Mouse (Mus musculus) E14TG2a.4 (cell line): ENCODE results near the gene Foxs1.

Experiments used
- H3K27me3 ChIP-seq: 2 replicates; pipeline ENCODE4 v1.6.1; 2014; ENCODE audit warnings: low read length, control low read depth; ENCODE audit not compliant: insufficient read depth
- H3K36me3 ChIP-seq: 2 replicates; pipeline ENCODE4 v1.6.1; 2014; ENCODE audit warnings: low read length, control low read depth; ENCODE audit not compliant: insufficient read depth
- H3K4me1 ChIP-seq: replicated peaks from 2 replicates; pipeline ENCODE4 v1.6.1; 2014; ENCODE audit warnings: low read depth, low read length, control low read depth
- H3K4me3 ChIP-seq: replicated peaks from 2 replicates; pipeline ENCODE4 v1.5.1; 2014; ENCODE audit warnings: mild to moderate bottlenecking, low read length
- H3K9me3 ChIP-seq: 2 replicates; pipeline ENCODE4 v1.6.1; 2014; ENCODE audit warnings: low read length, control low read depth
- CTCF ChIP-seq: conservative IDR thresholded peaks from 2 replicates; pipeline ENCODE4 v1.5.1; 2014; ENCODE audit warnings: low read length
- NANOG ChIP-seq: IDR thresholded peaks from 2 replicates; pipeline ENCODE4 v1.6.1; 2014; ENCODE audit warnings: borderline replicate concordance, low read length, mixed read lengths
- POU5F1 ChIP-seq: IDR thresholded peaks from 2 replicates; pipeline ENCODE4 v1.6.1; 2014; ENCODE audit warnings: low read length, borderline replicate concordance

The Foxs1 gene

GRCm38 (mm10) chr2:152914310-152915120 is 18.5 kb downstream of the Foxs1 start:
- Histone ChIP-seq H3K36me3 (no peaks in the 10 kb centered on the region), H3K27me3 (peaks cover 80% of the 10 kb centered on the region), H3K4me3 (peak overlapping the region; percentile 59), H3K9me3 (no peaks in the 10 kb centered on the region), H3K4me1 (peaks cover 47% of the 10 kb centered on the region)
- TF ChIP-seq CTCF (peak; percentile 71), POU5F1 (no peak)

- TF ChIP-seq CTCF (no peak), POU5F1 (no peak), NANOG (no peak)
- peaks cover 79% of the 10 kb centered on the region for H3K27me3 ChIP-seq
- peaks cover 47% of the 10 kb centered on the region for H3K4me1 ChIP-seq
- H3K9me3 ChIP-seq, result no peaks in the 10 kb centered on the region
- no peaks in the 10 kb centered on the region for H3K36me3 ChIP-seq
- H3K4me3 ChIP-seq, result no peak overlapping the region
Measured at GRCm38 (mm10) chr2:152913471-152913870, 19.5 kb downstream of the Foxs1 start.

DNA sequence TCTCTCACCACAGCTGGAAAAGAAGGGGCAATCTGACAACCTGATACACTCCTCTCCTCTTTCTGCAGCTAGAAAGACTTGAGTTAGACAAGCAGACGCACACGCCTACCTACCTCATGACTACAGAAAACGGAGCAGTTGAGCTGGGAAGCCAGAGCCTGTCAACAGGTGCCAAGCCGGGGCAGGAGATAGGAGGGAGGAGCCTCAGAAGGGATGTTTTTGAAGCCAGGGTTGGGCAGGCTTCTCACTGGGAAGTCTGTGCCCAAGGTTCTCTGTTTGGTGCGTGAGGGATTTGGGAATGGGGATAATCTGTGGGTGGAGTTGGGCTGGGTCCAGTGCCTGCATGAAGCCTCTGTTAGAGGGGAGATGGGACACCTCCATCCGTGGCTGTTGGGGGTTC is 21.6 kb downstream of the Foxs1 start:
- H3K27me3 ChIP-seq, result peaks cover 70% of the 10 kb centered on the region
- peaks cover 51% of the 10 kb centered on the region for H3K4me1 ChIP-seq

DNA sequence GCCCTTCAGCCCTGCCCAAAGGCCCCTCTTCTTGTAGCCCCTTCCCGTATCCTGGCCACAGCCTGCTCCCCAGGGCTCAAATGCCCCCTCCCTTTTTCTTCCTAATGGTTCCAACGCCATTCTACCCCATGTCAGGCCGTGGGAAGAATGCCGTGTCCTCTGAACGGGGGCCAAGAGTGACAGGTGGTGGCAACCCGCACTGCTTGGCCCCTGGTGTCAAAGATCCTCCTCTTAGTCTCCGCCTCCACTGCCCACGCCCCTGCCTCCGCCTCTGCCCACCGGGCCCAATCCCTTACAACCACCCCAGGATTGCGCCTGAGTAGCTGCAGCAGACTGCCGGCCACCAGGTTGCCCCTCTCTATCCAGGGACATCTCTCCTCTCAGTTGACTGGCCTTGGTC is 22.0 kb downstream of the Foxs1 start, which contains the start of gene Mylk2:
Gene Mylk2, plus strand, starts transcription at position 322 of the 400 bp plus-strand sequence.
- Histone ChIP-seq H3K27me3 (peaks cover 70% of the 10 kb centered on the region), H3K36me3 (no peaks in the 10 kb centered on the region), H3K4me3 (peak within 1 kb of the TSS; percentile 32; the same call in 1 of the 2 replicates), H3K4me1 (peaks cover 55% of the 10 kb centered on the region), H3K9me3 (no peaks in the 10 kb centered on the region)
- TF ChIP-seq CTCF, result no peak
- no peak for TF ChIP-seq NANOG
- TF ChIP-seq POU5F1, result no peak

More for the DNA sequence above, 21.6 kb downstream of the Foxs1 start:
- TF ChIP-seq CTCF (no peak), NANOG (no peak), POU5F1 (no peak)
- Histone ChIP-seq H3K9me3 (no peaks in the 10 kb centered on the region), H3K36me3 (no peaks in the 10 kb centered on the region), H3K4me3 (no peak overlapping the region)

DNA sequence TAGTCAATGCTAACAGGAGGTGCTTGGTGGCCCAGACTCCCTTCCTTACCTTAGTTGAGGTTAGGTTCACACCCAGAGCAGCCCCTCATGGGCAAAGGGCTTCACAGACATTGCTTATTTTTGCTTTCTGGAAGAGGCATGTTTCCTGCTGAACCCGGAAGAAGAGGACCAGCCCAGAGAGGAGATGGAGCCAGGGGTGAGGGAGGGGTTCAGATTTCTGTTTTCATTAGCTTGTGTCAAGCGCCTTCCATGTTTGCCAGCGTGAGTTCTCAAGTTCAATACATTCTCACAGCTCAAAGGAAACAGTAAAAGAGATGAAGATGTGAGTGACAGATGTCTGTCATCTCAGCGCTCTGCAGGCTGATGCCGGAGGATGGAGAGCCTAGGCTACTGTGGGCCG is 23.2 kb downstream of the Foxs1 start:
- TF ChIP-seq POU5F1 (no peak), CTCF (no peak), NANOG (no peak)
- no peak overlapping the region for H3K4me3 ChIP-seq
- H3K27me3 ChIP-seq, result peaks cover 64% of the 10 kb centered on the region
- H3K4me1 ChIP-seq, result peaks cover 59% of the 10 kb centered on the region
- H3K36me3 ChIP-seq, result no peaks in the 10 kb centered on the region
- H3K9me3 ChIP-seq, result no peaks in the 10 kb centered on the region

DNA sequence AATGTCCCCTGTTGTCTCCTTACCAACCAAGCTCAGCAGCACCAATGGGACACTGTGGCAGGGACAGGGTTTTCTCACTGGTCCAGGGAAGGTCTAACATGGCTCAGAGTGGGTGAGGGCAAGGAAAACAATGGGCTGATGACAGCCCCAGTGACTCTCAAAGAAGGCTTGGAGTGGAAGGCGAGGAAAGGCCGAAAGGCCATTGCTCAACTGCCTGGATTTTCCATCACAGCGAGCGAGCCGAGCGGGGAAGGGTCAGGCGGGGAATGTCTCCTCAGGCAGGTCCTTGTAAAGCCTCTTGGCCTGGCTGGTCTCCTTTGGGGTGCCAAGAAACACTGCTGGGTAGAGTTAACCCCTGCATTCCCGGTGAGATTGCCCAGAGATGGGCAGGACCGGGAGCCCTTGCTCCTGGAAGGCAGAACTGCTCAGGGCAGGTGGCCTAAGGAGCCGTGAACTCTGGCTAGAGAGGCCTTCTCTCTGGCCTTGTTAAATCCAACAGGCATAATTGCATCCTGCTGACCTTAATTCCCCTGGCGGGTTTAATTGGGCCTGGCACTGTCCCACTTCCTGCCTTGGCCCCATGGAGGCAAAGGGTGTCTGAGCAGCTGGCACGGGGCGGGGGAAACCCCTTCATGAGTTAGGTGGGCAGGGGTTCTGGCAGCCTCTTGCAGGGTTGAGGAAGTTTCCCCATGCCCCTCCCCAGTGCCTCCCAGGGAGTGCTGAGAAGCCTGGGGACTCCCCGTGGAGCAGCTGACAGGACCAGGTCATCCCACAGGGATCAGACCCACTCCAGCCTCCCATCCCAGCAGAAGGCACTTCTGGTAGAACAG is 25.7 kb downstream of the Foxs1 start:
- TF ChIP-seq NANOG, result no peak
- no peak for TF ChIP-seq CTCF
- no peak for TF ChIP-seq POU5F1
- H3K4me1 ChIP-seq, result peaks cover 44% of the 10 kb centered on the region
- no peaks in the 10 kb centered on the region for H3K36me3 ChIP-seq
- H3K9me3 ChIP-seq, result no peaks in the 10 kb centered on the region
- H3K27me3 ChIP-seq, result peaks cover 47% of the 10 kb centered on the region
- H3K4me3 ChIP-seq, result no peak overlapping the region; the same call in 1 of the 2 replicates

GRCm38 (mm10) chr2:152906274-152907037 is 26.6 kb downstream of the Foxs1 start:
- H3K4me3 ChIP-seq, result no peak overlapping the region
- peaks cover 36% of the 10 kb centered on the region for H3K4me1 ChIP-seq
- peaks cover 38% of the 10 kb centered on the region for H3K27me3 ChIP-seq
- no peaks in the 10 kb centered on the region for H3K36me3 ChIP-seq
- TF ChIP-seq CTCF (no peak), POU5F1 (no peak), NANOG (no peak)
- no peaks in the 10 kb centered on the region for H3K9me3 ChIP-seq

DNA sequence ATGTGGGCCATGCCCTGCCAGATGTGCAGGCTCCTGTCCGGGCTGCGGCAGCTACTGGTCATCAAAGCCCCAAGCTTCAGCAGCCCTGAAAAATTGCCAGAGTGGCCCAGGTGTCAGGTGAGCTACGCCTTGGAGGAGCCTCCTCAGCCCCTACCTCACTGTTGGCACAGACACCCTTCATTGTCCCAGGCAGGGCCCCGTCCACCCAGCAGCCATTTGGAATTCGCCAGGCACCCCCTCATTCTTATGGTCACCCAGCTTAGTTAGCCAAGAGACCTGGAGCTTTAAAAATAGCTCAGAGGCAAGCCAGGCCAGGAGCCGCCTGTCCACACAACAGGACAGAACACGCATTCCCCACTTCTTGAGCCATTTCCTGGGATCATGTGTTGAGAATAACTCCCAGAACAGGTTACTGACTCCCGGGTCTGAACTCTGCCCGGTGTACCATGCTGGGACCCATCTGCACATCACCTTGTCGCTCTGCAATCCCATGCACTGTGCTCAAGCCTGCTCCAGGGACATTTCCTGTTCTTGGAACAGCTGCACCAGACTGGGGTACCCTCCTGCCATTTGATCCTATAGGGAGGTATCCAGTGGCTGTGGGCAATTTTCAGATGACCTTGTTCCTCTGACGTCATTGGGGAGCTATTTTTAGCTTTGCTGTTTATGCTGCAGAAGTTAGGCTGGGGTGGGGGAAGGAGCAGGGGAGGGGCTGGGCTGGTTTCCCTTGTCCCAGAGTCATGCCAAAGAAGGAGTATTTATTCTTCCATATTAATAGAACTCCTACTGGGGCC is 27.8 kb downstream of the Foxs1 start:
- Histone ChIP-seq H3K27me3 (peaks cover 26% of the 10 kb centered on the region), H3K36me3 (no peaks in the 10 kb centered on the region), H3K4me1 (peaks cover 27% of the 10 kb centered on the region), H3K4me3 (no peak overlapping the region), H3K9me3 (no peaks in the 10 kb centered on the region)
- TF ChIP-seq CTCF (no peak), NANOG (no peak), POU5F1 (no peak)
